Mouse (Mus musculus) right cerebral cortex, adult 18-20 months (tissue): Measurements from ENCODE around the gene Zfp648.

Experiments
- DNase-seq: peaks from one replicate; pipeline ENCODE4 v3.0.0; 2022; ENCODE audit warnings: mixed read lengths

Gene Zfp648

DNA sequence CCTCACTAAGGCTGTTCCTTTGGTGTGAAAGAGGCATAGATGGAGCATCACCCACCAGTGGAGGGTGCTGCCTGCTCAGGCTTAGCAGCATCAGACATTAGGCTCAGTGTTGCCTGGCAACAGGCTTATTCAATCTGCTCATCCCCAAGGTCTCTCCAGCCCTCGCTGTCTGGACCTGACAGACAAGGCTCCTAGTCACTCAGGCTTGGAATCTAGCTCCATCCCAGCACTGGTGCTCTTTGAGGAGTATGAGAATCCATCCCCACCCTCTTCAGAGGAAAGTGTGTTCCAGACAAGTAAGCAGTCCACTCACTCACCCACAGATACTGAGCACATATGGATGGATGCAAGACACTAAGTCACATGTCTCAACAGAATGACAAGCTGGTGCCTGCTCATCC lies 22.8 kb downstream of the Zfp648 start:
- DNase-seq: peak; percentile 37

GRCm38 (mm10) chr1:154232594-154232993 lies 31.6 kb downstream of the Zfp648 start:
- DNase-seq: no peak

DNA sequence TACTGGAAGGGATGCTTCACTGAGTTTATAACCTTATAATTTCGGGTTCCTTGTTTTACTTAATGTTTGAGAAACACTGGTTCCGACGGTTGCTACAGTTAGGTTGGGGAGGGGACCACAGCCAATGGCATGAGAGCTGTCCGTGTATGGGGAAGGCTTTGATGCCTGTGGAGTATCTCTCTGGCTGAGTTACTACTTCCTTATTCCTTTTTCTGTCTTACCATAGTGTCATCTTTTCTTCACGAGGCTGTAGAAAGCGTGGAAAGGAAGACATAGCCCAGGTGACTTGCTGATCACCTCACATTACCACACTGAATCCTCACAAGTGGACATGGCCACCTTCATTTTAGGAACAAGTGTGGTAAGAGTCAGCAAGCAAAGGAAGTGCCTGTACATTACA lies 32.0 kb downstream of the Zfp648 start:
- DNase-seq: no peak

GRCm38 (mm10) chr1:154234814-154235213 lies 33.8 kb downstream of the Zfp648 start:
- DNase-seq: no peak

DNA sequence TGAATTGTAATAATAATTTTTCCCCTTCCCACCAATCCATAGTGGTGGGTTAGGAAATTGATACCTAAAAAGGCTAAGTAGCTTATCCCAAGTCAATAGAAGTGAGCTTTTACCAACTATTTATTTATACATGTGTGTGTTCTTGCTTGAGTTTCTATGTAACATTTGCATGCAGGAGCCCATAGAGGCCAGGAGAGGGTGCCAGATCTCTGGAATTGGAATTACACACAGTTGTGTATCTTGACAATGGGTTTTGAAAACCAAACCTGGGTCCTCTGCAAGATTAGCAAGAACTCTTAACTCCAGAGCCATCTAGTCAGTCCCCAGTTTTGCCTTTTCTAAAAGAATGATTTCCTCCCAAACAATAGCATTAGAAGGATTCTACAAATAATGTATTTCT lies 37.9 kb downstream of the Zfp648 start:
- no peak for DNase-seq

DNA sequence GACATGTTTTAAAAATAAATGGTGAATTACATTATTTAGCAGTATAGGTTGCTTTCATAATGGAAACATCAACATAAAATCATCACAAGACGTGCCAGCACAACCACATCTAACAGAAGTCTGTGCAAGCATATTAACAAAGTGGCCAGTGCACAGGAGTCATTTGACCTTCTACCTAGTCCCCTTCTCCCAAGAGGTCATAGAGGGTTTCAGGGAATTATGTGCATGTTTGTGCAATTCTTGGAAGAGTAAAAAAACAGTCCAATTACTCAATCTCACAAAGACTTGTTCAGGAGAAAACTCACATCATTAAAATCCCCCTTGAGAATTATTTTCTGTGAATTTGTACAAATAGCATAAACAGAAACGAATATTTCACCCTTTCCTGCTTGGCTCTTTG lies 50.2 kb downstream of the Zfp648 start:
- no peak for DNase-seq

- DNase-seq: peak; percentile 80
Observed at GRCm38 (mm10) chr1:154252739-154253138, 51.8 kb downstream of the Zfp648 start.
